In genomic region chr8:127589291-127589690, GRCm38 (mm10) we compare ENCODE assay signal across 9 mouse cellular contexts.
DNase-seq lines count a peak whose midpoint lies in the region; TF ChIP-seq lines count a peak whose summit lies in the region.
"Had no signal": no experiment of that assay in that cellular context is flagged by ENCODE, and none has a peak within 500 bp of the region (broad histone marks: within the 10 kb centered on the region; RNA-seq: fewer than 3 reads in every experiment).

No protein-coding gene starts in this region.

- in situ Hi-C loops in ES-E14 (cut with MboI; ENCODE audit: low sequenced_read_pairs in 2 of 2, unreplicated experiment in 2 of 2), result no loop called here

- no peak overlapping the region for H3K27ac ChIP-seq in left cerebral cortex, adult 2 months
- no peak overlapping the region for H3K27ac ChIP-seq in ES-E14 (ENCODE audit: insufficient read depth, low read depth, low read length, poor library complexity, severe bottlenecking)

- peak; percentile 38 to 42 for DNase-seq in left cerebral cortex, adult 2 months (ENCODE audit: extremely low spot score in 1 of 2, low spot score in 2 of 2)
- no peak for DNase-seq in left cerebral cortex, adult 11 months (ENCODE audit: low spot score)
- peak; percentile 47 for DNase-seq in ES-E14 (ENCODE audit: low read depth, low spot score)
- DNase-seq in brain, adult 2 months (ENCODE audit: low read depth, low spot score), result peak; percentile 37
- peak; percentile 18 for DNase-seq in gastrocnemius, postnatal 25 days
- DNase-seq in liver, result peak; percentile 53
- peak; percentile 66 for DNase-seq in retina, embryonic 14.5 days (ENCODE audit: low spot score)
- peak; percentile 14 for DNase-seq in yolk sac, embryonic 10.5 days (ENCODE audit: low spot score)

- no peaks in the 10 kb centered on the region for H3K4me1 ChIP-seq in ES-E14 (ENCODE audit: control insufficient read depth in 2 of 2, insufficient read depth in 2 of 2, low read length in 2 of 2, poor library complexity in 1 of 2)

- no peaks in the 10 kb centered on the region for H3K9me3 ChIP-seq in ES-E14 (ENCODE audit: control insufficient read depth, insufficient read depth, low read depth, low read length)
- H3K9me3 ChIP-seq: megakaryocyte, embryonic 14.5 days had no signal

- H3K36me3 ChIP-seq in ES-E14 (ENCODE audit: control insufficient read depth, insufficient read depth, low read length, poor library complexity, severe bottlenecking), result no peaks in the 10 kb centered on the region

- TF ChIP-seq CTCF in left cerebral cortex, adult 2 months (IDR thresholded peaks at IDR 0.05), result peak; percentile 79

- no peak overlapping the region for H3K9ac ChIP-seq in ES-E14 (ENCODE audit: insufficient read depth, low read depth, low read length, poor library complexity, severe bottlenecking)

- no peak overlapping the region for H3K4me3 ChIP-seq in left cerebral cortex, adult 2 months
- no peak overlapping the region for H3K4me3 ChIP-seq in ES-E14 (ENCODE audit: insufficient read depth in 1 of 2, low read depth in 1 of 2, low read length in 2 of 2, poor library complexity in 1 of 2, severe bottlenecking in 1 of 2)
- H3K4me3 ChIP-seq: megakaryocyte, embryonic 14.5 days had no signal

- intact Hi-C loops in left cerebral cortex, adult 2 months (cut with DNase I), result loop anchor here (2.0 to 5.0 kb wide), 2 partner anchors 257 to 770 kb away; partner anchors contain the start of gene Nrp1

TF ChIP-seq in ES-E14, 5 proteins besides CTCF, POLR2A, EP300 and RAD21:
- TF ChIP-seq MAFK (IDR thresholded peaks at IDR 0.05; ENCODE audit: insufficient read depth, low read depth, low read length) (no peak), ZNF384 (IDR thresholded peaks at IDR 0.05; ENCODE audit: low read depth, low read length) (no peak), CHD2 (IDR thresholded peaks at IDR 0.05; ENCODE audit: low read depth, low read length) (no peak), ZC3H11A (IDR thresholded peaks at IDR 0.05; ENCODE audit: borderline replicate concordance, low read depth, low read length) (0 out of 2 replicates have a peak, but pooled peaks have one; percentile 23), HCFC1 (IDR thresholded peaks at IDR 0.05; ENCODE audit: borderline replicate concordance, insufficient read depth, low read length) (no peak)
